Mouse (Mus musculus): ENCODE results near the gene Usp35. TPM values are rescaled to one million over a fixed set of nuclear protein-coding genes. Genes with fewer than 3 reads are reported as not detected.
A peak's percentile ranks its signal among the peaks of the same experiment; 100 is the strongest.

Gene Usp35
- polyA plus RNA-seq, 1 experiment = 3.6 TPM

DNA sequence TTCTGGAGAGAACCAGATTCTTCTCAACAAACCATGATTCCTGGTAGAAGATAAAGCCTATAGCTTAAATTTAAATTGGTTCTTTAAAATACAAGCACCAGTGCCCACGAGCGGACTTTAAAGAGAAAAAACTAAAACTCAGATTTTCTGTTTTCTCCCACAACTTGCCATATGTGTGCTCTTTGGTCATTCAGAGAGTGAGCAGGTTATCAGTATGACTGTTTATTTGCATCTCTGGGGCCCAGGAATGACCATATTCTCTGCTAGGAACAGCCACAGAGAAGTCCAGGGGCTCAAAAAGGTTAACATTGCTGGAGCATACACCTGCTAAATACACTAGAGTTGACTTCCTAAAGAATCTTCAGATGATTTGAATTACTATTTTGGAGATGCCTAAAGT lies 33.5 kb downstream of the Usp35 start:
- Histone ChIP-seq H3K36me3 (ENCODE audit: control insufficient read depth, insufficient read depth, low read length) (peaks cover 3% of the 10 kb centered on the region), H3K27ac (ENCODE audit: control insufficient read depth, insufficient read depth, low read depth, low read length) (no peak overlapping the region), H3K4me3 (ENCODE audit: control insufficient read depth, low read depth, low read length) (no peak overlapping the region), H3K4me1 (ENCODE audit: control insufficient read depth, insufficient read depth, low read length) (no peaks in the 10 kb centered on the region), H3K27me3 (ENCODE audit: control insufficient read depth, insufficient read depth, low read length) (no peaks in the 10 kb centered on the region)
- TF ChIP-seq POLR2A (IDR thresholded peaks at IDR 0.05; ENCODE audit: control insufficient read depth, low read depth, low read length) (no peak), CTCF (IDR thresholded peaks at IDR 0.05; ENCODE audit: control insufficient read depth, insufficient read depth, insufficient replicate concordance, low read depth, low read length) (no peak)

DNA sequence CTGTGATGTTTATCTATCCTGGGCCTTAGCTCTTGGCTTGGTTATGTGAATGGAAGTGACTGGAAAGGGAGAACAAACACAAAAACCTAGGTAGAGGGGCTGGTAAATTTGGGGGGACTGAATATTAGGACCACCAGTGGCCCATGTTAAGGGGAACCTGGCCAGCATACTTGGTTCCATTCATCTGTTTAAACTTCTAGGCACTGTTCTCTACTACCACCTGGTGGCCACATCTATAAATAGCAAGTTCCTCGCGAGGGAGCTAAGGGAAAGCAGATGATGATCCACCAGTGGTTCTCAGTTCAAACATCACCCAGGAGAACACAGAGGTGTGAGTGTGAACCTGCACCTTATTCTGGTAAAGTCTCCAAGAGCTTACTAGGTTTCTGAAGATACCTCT lies 34.4 kb downstream of the Usp35 start:
- no peaks in the 10 kb centered on the region for H3K27me3 ChIP-seq (ENCODE audit: control insufficient read depth, insufficient read depth, low read length)
- no peak overlapping the region for H3K4me3 ChIP-seq (ENCODE audit: control insufficient read depth, low read depth, low read length)
- H3K36me3 ChIP-seq (ENCODE audit: control insufficient read depth, insufficient read depth, low read length) = peaks cover 3% of the 10 kb centered on the region; the same call in 1 of the 2 replicates
- no peaks in the 10 kb centered on the region for H3K4me1 ChIP-seq (ENCODE audit: control insufficient read depth, insufficient read depth, low read length)
- H3K27ac ChIP-seq (ENCODE audit: control insufficient read depth, insufficient read depth, low read depth, low read length) = no peak overlapping the region
- TF ChIP-seq POLR2A (IDR thresholded peaks at IDR 0.05; ENCODE audit: control insufficient read depth, low read depth, low read length) (no peak), CTCF (IDR thresholded peaks at IDR 0.05; ENCODE audit: control insufficient read depth, insufficient read depth, insufficient replicate concordance, low read depth, low read length) (peak; percentile 16; the same call in 1 of the 2 replicates)

DNA sequence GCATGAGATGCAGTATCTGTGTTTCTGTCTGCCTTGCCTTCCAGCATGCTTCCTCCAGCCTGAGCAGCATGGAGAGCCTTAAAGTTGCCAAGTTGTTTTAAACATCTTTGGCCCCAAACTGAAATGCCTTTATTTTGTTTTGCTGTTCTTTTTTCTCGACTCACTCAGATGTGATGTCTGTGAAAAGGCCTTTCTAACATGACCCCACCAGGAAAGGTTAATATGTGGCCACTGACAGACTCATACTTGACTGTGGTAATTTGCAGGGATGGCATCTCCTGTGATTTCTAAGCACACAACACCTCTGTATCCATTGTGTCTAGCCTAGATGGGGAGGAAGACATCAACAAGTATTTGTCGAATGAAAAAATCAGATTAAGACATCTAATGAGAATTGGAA lies 34.8 kb downstream of the Usp35 start:
- no peak for TF ChIP-seq POLR2A (IDR thresholded peaks at IDR 0.05; ENCODE audit: control insufficient read depth, low read depth, low read length)
- TF ChIP-seq CTCF (IDR thresholded peaks at IDR 0.05; ENCODE audit: control insufficient read depth, insufficient read depth, insufficient replicate concordance, low read depth, low read length) = no peak
- Histone ChIP-seq H3K27me3 (ENCODE audit: control insufficient read depth, insufficient read depth, low read length) (no peaks in the 10 kb centered on the region), H3K4me1 (ENCODE audit: control insufficient read depth, insufficient read depth, low read length) (no peaks in the 10 kb centered on the region), H3K27ac (ENCODE audit: control insufficient read depth, insufficient read depth, low read depth, low read length) (no peak overlapping the region), H3K4me3 (ENCODE audit: control insufficient read depth, low read depth, low read length) (no peak overlapping the region), H3K36me3 (ENCODE audit: control insufficient read depth, insufficient read depth, low read length) (peaks cover 3% of the 10 kb centered on the region; the same call in 1 of the 2 replicates)

DNA sequence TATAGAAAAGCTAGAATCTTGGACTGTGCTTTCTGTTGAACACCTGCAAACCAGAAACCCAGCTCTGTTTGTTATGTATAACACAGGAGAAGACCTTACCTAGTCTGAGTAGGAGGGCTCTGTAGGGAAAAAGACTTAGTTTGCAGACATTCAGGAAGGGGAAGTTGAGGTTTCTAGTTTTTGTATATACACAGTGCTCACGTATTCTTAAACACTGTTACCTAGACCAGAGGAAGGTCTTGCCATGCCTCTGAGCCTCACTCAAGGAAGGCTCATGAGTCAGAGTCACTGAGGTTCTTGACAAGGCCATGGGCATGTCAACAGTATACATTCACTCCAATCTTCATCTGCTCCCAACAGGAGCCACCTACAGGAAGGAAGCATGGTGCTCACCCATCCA lies 60.8 kb downstream of the Usp35 start:
- Histone ChIP-seq H3K4me3 (ENCODE audit: control insufficient read depth, low read depth, low read length) (no peak overlapping the region), H3K27me3 (ENCODE audit: control insufficient read depth, insufficient read depth, low read length) (no peaks in the 10 kb centered on the region), H3K36me3 (ENCODE audit: control insufficient read depth, insufficient read depth, low read length) (peaks cover 3% of the 10 kb centered on the region), H3K27ac (ENCODE audit: control insufficient read depth, insufficient read depth, low read depth, low read length) (no peak overlapping the region), H3K4me1 (ENCODE audit: control insufficient read depth, insufficient read depth, low read length) (no peaks in the 10 kb centered on the region)
- TF ChIP-seq CTCF (IDR thresholded peaks at IDR 0.05; ENCODE audit: control insufficient read depth, insufficient read depth, insufficient replicate concordance, low read depth, low read length) = no peak
- TF ChIP-seq POLR2A (IDR thresholded peaks at IDR 0.05; ENCODE audit: control insufficient read depth, low read depth, low read length) = no peak

DNA sequence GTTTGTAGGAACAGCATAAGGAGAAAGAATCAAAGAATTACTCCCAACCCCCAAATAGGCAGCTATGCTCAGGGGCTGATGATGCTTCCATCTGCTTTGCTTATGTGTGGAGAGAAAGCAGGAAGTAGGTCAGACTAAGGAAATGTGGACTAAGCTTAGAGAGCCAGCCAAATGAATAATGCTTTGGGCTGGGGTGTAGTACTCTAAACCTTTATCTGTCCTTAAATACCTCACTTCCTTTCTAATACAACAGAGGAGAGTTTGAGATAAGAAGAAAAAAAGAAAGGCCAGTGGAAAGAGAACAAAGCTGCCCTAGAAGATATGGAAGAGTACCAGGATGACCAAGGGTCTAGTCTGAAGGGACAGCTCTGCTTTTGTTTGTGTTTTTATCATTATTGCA lies 61.5 kb downstream of the Usp35 start:
- Histone ChIP-seq H3K27ac (ENCODE audit: control insufficient read depth, insufficient read depth, low read depth, low read length) (no peak overlapping the region), H3K36me3 (ENCODE audit: control insufficient read depth, insufficient read depth, low read length) (peaks cover 3% of the 10 kb centered on the region), H3K4me1 (ENCODE audit: control insufficient read depth, insufficient read depth, low read length) (no peaks in the 10 kb centered on the region), H3K4me3 (ENCODE audit: control insufficient read depth, low read depth, low read length) (no peak overlapping the region), H3K27me3 (ENCODE audit: control insufficient read depth, insufficient read depth, low read length) (no peaks in the 10 kb centered on the region)
- no peak for TF ChIP-seq POLR2A (IDR thresholded peaks at IDR 0.05; ENCODE audit: control insufficient read depth, low read depth, low read length)
- no peak for TF ChIP-seq CTCF (IDR thresholded peaks at IDR 0.05; ENCODE audit: control insufficient read depth, insufficient read depth, insufficient replicate concordance, low read depth, low read length)

DNA sequence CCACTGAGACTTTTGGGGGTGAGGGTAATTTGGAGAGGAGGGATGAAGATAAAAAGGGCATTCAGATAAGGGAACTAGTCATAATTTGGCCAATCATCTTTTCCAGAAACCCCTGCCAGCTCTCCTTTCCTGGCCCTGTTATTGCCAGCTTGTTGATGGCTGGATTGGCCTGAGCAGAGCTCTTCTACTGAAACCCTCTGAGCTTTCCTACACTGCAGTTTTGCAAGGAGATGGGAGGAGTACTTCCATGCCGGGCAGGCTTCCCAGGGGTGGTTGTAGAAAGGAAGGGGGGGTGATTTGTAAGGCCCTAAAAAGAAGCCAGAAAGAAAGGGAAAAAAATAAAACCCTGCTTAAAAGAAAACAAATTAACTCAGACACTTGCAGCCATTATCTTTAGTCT lies 69.3 kb downstream of the Usp35 start:
- peak overlapping the region; percentile 4; the same call in 1 of the 2 replicates for H3K27ac ChIP-seq (ENCODE audit: control insufficient read depth, insufficient read depth, low read depth, low read length)
- no peaks in the 10 kb centered on the region for H3K36me3 ChIP-seq (ENCODE audit: control insufficient read depth, insufficient read depth, low read length)
- H3K27me3 ChIP-seq (ENCODE audit: control insufficient read depth, insufficient read depth, low read length) = no peaks in the 10 kb centered on the region
- H3K4me3 ChIP-seq (ENCODE audit: control insufficient read depth, low read depth, low read length) = no peak overlapping the region
- TF ChIP-seq CTCF (IDR thresholded peaks at IDR 0.05; ENCODE audit: control insufficient read depth, insufficient read depth, insufficient replicate concordance, low read depth, low read length) (no peak), POLR2A (IDR thresholded peaks at IDR 0.05; ENCODE audit: control insufficient read depth, low read depth, low read length) (no peak)
- no peaks in the 10 kb centered on the region for H3K4me1 ChIP-seq (ENCODE audit: control insufficient read depth, insufficient read depth, low read length)

Other genes with a start within 250 kb of the Usp35 start
- gene Kctd21, start 307 bp upstream of the Usp35 start, polyA plus RNA-seq (2012; rRNA removed) = 1.2 and 1.3 TPM in 2 replicates
- gene Alg8, start 39.6 kb upstream of the Usp35 start, polyA plus RNA-seq (2012; rRNA removed) = 39.4 and 50.3 TPM in 2 replicates
- gene Ndufc2, start 68.0 kb upstream of the Usp35 start, polyA plus RNA-seq (2012; rRNA removed) = 46.2 and 81.2 TPM in 2 replicates
- 3.6 and 4.1 TPM in 2 replicates for gene Thrsp, start 85.7 kb upstream of the Usp35 start, polyA plus RNA-seq (2012; rRNA removed)
- gene Kctd14, start 119.3 kb upstream of the Usp35 start, polyA plus RNA-seq (2012; rRNA removed) = 8.8 and 12.2 TPM in 2 replicates
- 69.6 and 78.9 TPM in 2 replicates for gene Ints4, start 148.9 kb upstream of the Usp35 start, polyA plus RNA-seq (2012; rRNA removed)
- gene Aamdc, start 247.5 kb upstream of the Usp35 start, polyA plus RNA-seq (2012; rRNA removed) = 33.5 and 35.3 TPM in 2 replicates
- gene Rsf1, start 247.9 kb upstream of the Usp35 start, polyA plus RNA-seq (2012; rRNA removed) = 4.4 and 4.9 TPM in 2 replicates

Data from testis, adult 2 months (tissue).